8 mouse cellular contexts compared by ENCODE assay signal in genomic region chr8:3500235-3501090, GRCm38 (mm10). TPM values are rescaled to one million over a fixed set of nuclear protein-coding genes. Genes with fewer than 3 reads are reported as not detected.
DNase-seq lines count a peak whose midpoint lies in the region; ATAC-seq lines count a peak whose summit lies in the region.

Mcoln1 (plus strand) TSS chr8:3500457.

- no peaks in the 10 kb centered on the region for H3K27me3 ChIP-seq in heart, embryonic 14.5 days (ENCODE audit: control insufficient read depth, insufficient read depth, low read length)
- no peaks in the 10 kb centered on the region for H3K27me3 ChIP-seq in liver, embryonic 13.5 days
- H3K27me3 ChIP-seq in stomach, embryonic 16.5 days (ENCODE audit: control insufficient read depth, insufficient read depth, low read length): no peaks in the 10 kb centered on the region

- peak; percentile 98 for DNase-seq in CD4-positive, CD25-positive, alpha-beta regulatory T cell, adult 2 months (ENCODE audit: low read depth, low spot score)
- DNase-seq in fibroblast of lung, adult 2 months (ENCODE audit: low read depth): peak; percentile 94
- DNase-seq in kidney, postnatal 14 days: peak; percentile 99
- DNase-seq in liver, embryonic 13.5 days: peak; percentile 98
- DNase-seq in neural tube, embryonic 10.5 days (ENCODE audit: extremely low spot score, low spot score): peak; percentile 99

- peak; percentile 90 for ATAC-seq in heart, embryonic 14.5 days (ENCODE audit: insufficient number of reproducible peaks, insufficient read depth, low FRiP score, low read depth)
- peak; percentile 92 for ATAC-seq in liver, embryonic 13.5 days (ENCODE audit: low read depth)
- ATAC-seq in stomach, embryonic 16.5 days (ENCODE audit: insufficient read depth, low FRiP score): peak; percentile 92

- no peaks in the 10 kb centered on the region for H3K9me3 ChIP-seq in heart, embryonic 14.5 days (ENCODE audit: control insufficient read depth, low read length)
- H3K9me3 ChIP-seq in liver, embryonic 13.5 days (replicated peaks): no peaks in the 10 kb centered on the region; the same call in 1 of the 2 replicates
- no peaks in the 10 kb centered on the region for H3K9me3 ChIP-seq in stomach, embryonic 16.5 days (replicated peaks; ENCODE audit: control insufficient read depth, low read length)

- H3K36me3 ChIP-seq in heart, embryonic 14.5 days (ENCODE audit: control insufficient read depth, insufficient read depth, low read length): peaks cover 30% of the 10 kb centered on the region
- peaks cover 17% of the 10 kb centered on the region for H3K36me3 ChIP-seq in liver, embryonic 13.5 days
- peaks cover 12% of the 10 kb centered on the region for H3K36me3 ChIP-seq in stomach, embryonic 16.5 days (ENCODE audit: control insufficient read depth, insufficient read depth, low read length)

- no peaks in the 10 kb centered on the region; the same call in 1 of the 2 replicates for H3K4me1 ChIP-seq in brown adipose tissue, adult 24 weeks (ENCODE audit: control insufficient read depth, insufficient read depth, insufficient read length, low read length)
- peaks cover 0 to 11% of the 10 kb centered on the region in 2 experiments; a peak in 2 of 4 replicates for H3K4me1 ChIP-seq in heart, embryonic 14.5 days (ENCODE audit: control insufficient read depth in 2 of 2, insufficient read depth in 2 of 2, low read length in 2 of 2)
- H3K4me1 ChIP-seq in liver, embryonic 13.5 days (replicated peaks): peaks cover 35% of the 10 kb centered on the region
- peaks cover 16% of the 10 kb centered on the region for H3K4me1 ChIP-seq in stomach, embryonic 16.5 days (ENCODE audit: control insufficient read depth, insufficient read depth, low read length)

- peak within 1 kb of the TSS; percentile 77 for H3K4me2 ChIP-seq in heart, embryonic 14.5 days (ENCODE audit: low read length)
- peak within 1 kb of the TSS; percentile 95 for H3K4me2 ChIP-seq in liver, embryonic 13.5 days
- H3K4me2 ChIP-seq in stomach, embryonic 16.5 days (ENCODE audit: low read depth, low read length): peak within 1 kb of the TSS; percentile 95

- WGBS in heart, embryonic 14.5 days: under 1% methylated on average over 70 of the region's 70 CpGs
- under 1% methylated on average over 70 of the region's 70 CpGs for WGBS in liver, embryonic 13.5 days (ENCODE audit: insufficient replicate concordance)
- WGBS in stomach, embryonic 16.5 days: under 1% methylated on average over 70 of the region's 70 CpGs

- H3K27ac ChIP-seq in brown adipose tissue, adult 24 weeks (replicated peaks; ENCODE audit: low read depth, low read length): peak within 1 kb of the TSS; percentile 96
- H3K27ac ChIP-seq in heart, embryonic 14.5 days (replicated peaks in 1 of 2; ENCODE audit: control insufficient read depth in 1 of 2, insufficient read depth in 1 of 2, low read depth in 2 of 2, low read length in 2 of 2): peak within 1 kb of the TSS; percentile 90 to 97
- peak within 1 kb of the TSS; percentile 85 for H3K27ac ChIP-seq in liver, embryonic 13.5 days
- peak within 1 kb of the TSS; percentile 96 for H3K27ac ChIP-seq in stomach, embryonic 16.5 days (ENCODE audit: low read length)

- peak within 1 kb of the TSS; percentile 91 for H3K4me3 ChIP-seq in brown adipose tissue, adult 24 weeks (ENCODE audit: insufficient read depth, low read depth, low read length)
- H3K4me3 ChIP-seq in heart, embryonic 14.5 days (ENCODE audit: control insufficient read depth in 1 of 2, insufficient read depth in 1 of 2, low read depth in 1 of 2, low read length in 2 of 2): peak within 1 kb of the TSS; percentile 83 to 95
- H3K4me3 ChIP-seq in liver, embryonic 13.5 days (replicated peaks): peak within 1 kb of the TSS; percentile 82
- peak within 1 kb of the TSS; percentile 85 for H3K4me3 ChIP-seq in stomach, embryonic 16.5 days (replicated peaks; ENCODE audit: low read length)

- H3K9ac ChIP-seq in heart, embryonic 14.5 days (ENCODE audit: low read length): peak within 1 kb of the TSS; percentile 93
- H3K9ac ChIP-seq in liver, embryonic 13.5 days: peak within 1 kb of the TSS; percentile 93
- peak within 1 kb of the TSS; percentile 91 for H3K9ac ChIP-seq in stomach, embryonic 16.5 days (ENCODE audit: low read length)

RNA-seq across cellular contexts. Expression of gene Mcoln1, which starts in this region (rescaled TPM):
- polyA plus RNA-seq in brown adipose tissue, adult 24 weeks (2012; ENCODE audit: insufficient read depth, insufficient read length, missing spikeins): 31.7 and 41.0 TPM in 2 replicates
- 36.0 and 38.0 TPM in 2 replicates for polyA plus RNA-seq in heart, embryonic 14.5 days (2014; fragmentation: Nextera tagmentation; extraction: Ambion mirVana)
- polyA plus RNA-seq in liver, embryonic 13.5 days (2015; fragmentation: Nextera tagmentation; extraction: Ambion mirVana): 19.8 and 19.9 TPM in 2 replicates
- polyA plus RNA-seq in stomach, embryonic 16.5 days (2015; fragmentation: Nextera tagmentation; extraction: Ambion mirVana): 42.4 and 51.4 TPM in 2 replicates

Comparison
In these comparisons a context has a peak if more than half of its experiments do, and no peak if none do; other contexts are left out.
1. Peak in every context shown above with its lines: DNase-seq, ATAC-seq, H3K4me3 ChIP-seq and H3K27ac ChIP-seq.